Mouse (Mus musculus): Measurements from ENCODE around the gene Lamc3. TPM values are rescaled to one million over a fixed set of nuclear protein-coding genes. Genes with fewer than 3 reads are reported as not detected.

Gene Lamc3
- polyA plus RNA-seq, 1 experiment from 2014 or later, result 1.0 TPM

DNA sequence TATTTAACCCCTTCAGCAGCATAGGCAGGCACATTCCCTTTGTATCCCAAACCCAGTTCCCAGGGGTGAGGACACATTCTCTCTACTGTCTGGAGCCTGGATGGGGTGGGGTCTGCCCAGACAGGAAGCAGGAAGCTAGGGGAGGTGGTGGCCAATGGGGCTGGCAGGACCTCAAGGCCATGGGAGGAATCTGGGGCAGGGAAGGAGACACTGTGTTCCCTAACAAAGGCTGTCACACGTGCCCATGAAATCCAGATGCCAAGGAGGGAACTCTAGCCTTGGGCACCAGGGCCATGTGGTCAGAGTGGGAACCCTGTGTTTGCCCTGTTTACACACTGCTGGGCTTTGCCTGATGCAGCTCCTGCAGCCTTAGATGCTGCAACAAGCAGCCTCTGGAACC lies 1.8 kb downstream of the Lamc3 start:
- no peak for ATAC-seq (replicated peaks; ENCODE audit: insufficient number of reproducible peaks, low FRiP score, low TSS enrichment)

DNA sequence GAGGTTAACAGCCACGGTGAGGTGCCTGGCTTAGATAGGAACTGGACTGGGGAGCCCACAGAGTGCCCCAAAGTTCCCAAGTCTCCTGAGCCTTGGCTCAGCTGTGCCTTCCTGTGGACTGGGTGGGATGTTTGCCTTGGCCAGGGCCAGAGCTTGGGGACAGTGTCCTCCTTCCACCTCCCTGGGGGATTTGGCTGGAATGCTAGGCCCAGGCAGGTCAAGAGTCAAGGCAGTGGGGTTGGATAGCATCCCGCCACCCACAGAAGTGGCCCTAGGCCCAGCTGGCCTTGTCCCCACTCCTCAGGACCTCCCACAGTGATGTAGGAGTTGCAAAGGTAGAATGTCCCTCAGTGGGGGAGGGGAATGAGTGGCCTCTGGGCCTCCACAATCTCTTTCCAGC lies 4.1 kb downstream of the Lamc3 start:
- Histone ChIP-seq H3K36me3 (ENCODE audit: control insufficient read depth, insufficient read depth, low read length) (no peaks in the 10 kb centered on the region), H3K4me1 (ENCODE audit: control insufficient read depth, insufficient read depth, low read length) (peaks cover 4% of the 10 kb centered on the region), H3K4me2 (no peak overlapping the region), H3K27ac (ENCODE audit: low read depth, low read length) (no peak overlapping the region), H3K9me3 (replicated peaks; ENCODE audit: control insufficient read depth, low read length) (no peaks in the 10 kb centered on the region), H3K27me3 (ENCODE audit: control insufficient read depth, insufficient read depth, low read length) (peaks cover 33% of the 10 kb centered on the region), H3K9ac (ENCODE audit: low read depth, low read length) (no peak overlapping the region), H3K4me3 (ENCODE audit: low read depth, low read length) (no peak overlapping the region)
- WGBS (ENCODE audit: insufficient replicate concordance), result 57% methylated on average over 2 of the region's 2 CpGs
- no peak for ATAC-seq (replicated peaks; ENCODE audit: insufficient number of reproducible peaks, low FRiP score, low TSS enrichment)

More for the DNA sequence above, 1.8 kb downstream of the Lamc3 start:
- H3K27ac ChIP-seq (ENCODE audit: low read depth, low read length), result no peak overlapping the region
- H3K27me3 ChIP-seq (ENCODE audit: control insufficient read depth, insufficient read depth, low read length), result peaks cover 55% of the 10 kb centered on the region
- H3K4me3 ChIP-seq (ENCODE audit: low read depth, low read length), result no peak overlapping the region
- H3K9me3 ChIP-seq (replicated peaks; ENCODE audit: control insufficient read depth, low read length), result no peaks in the 10 kb centered on the region
- WGBS (ENCODE audit: insufficient replicate concordance), result 62% methylated on average over 1 of the region's 1 CpGs
- H3K36me3 ChIP-seq (ENCODE audit: control insufficient read depth, insufficient read depth, low read length), result no peaks in the 10 kb centered on the region
- H3K4me2 ChIP-seq, result no peak overlapping the region
- H3K4me1 ChIP-seq (ENCODE audit: control insufficient read depth, insufficient read depth, low read length), result peaks cover 4% of the 10 kb centered on the region
- no peak overlapping the region for H3K9ac ChIP-seq (ENCODE audit: low read depth, low read length)

DNA sequence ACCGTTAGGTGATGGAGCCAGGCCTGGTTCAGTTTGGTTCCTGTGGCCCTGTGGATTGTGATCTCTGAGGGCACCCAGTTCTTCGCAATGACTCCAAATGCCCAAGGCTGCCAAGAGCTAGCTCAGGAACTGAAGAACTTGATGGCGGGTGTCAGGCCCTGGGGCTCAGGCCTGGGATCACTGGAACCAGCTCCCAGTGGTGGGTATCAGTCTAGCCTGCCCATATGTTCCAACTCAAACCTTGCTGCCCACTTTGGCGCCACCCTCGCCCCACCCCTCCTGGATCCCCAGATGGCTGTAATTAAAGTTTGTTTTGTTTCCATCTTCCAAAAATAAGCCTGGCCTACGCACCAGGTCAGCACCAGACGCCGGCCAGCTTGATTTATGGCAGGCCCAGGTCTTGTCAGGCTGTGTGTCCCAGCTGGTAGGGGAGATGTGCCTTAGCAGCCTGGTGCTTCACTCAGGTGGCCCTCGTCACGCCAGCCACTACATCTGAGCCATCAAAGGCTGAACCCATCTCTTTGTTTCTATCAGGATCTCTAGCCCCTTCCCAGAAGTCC lies 6.1 kb downstream of the Lamc3 start:
- Histone ChIP-seq H3K4me3 (ENCODE audit: low read depth, low read length) (no peak overlapping the region), H3K36me3 (ENCODE audit: control insufficient read depth, insufficient read depth, low read length) (no peaks in the 10 kb centered on the region), H3K9me3 (replicated peaks; ENCODE audit: control insufficient read depth, low read length) (no peaks in the 10 kb centered on the region), H3K4me1 (ENCODE audit: control insufficient read depth, insufficient read depth, low read length) (no peaks in the 10 kb centered on the region), H3K4me2 (no peak overlapping the region), H3K27ac (ENCODE audit: low read depth, low read length) (no peak overlapping the region), H3K9ac (ENCODE audit: low read depth, low read length) (no peak overlapping the region), H3K27me3 (ENCODE audit: control insufficient read depth, insufficient read depth, low read length) (peaks cover 13% of the 10 kb centered on the region)
- 64% methylated on average over 10 of the region's 10 CpGs for WGBS (ENCODE audit: insufficient replicate concordance)
- no peak for ATAC-seq (replicated peaks; ENCODE audit: insufficient number of reproducible peaks, low FRiP score, low TSS enrichment)

DNA sequence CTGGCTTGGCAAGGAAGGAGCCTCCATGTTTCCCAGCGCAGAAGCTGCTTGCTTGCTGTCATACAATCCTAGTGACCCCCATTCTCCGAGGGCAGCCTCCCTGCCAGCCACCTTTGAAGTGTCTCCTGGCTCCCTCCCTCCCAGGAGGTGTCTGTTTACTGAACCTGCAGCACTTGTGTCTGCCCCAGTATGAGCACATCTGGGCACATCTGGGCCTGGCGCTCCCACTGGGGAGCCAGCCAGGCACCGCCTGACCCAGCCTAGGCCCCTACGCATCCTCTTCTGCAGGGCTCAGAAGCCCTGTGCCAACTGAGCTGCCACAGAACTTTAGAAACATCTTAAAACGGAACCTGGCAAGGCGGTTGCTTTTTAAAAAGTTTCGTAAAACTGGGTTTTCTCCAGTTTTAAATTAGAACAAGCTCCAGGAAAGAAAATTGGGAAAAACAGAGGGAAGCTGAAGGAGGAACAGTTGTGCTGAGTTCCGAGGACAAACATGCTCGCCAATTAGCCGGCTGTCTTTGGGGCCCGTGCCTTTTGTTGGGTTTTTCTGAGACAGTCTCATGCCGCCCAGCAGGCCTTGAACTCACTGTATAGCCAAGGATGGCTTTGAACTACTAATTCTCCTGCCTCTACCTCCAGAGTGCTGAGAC lies 7.3 kb downstream of the Lamc3 start:
- ATAC-seq (replicated peaks; ENCODE audit: insufficient number of reproducible peaks, low FRiP score, low TSS enrichment), result no peak
- Histone ChIP-seq H3K36me3 (ENCODE audit: control insufficient read depth, insufficient read depth, low read length) (no peaks in the 10 kb centered on the region), H3K27ac (ENCODE audit: low read depth, low read length) (no peak overlapping the region), H3K4me1 (ENCODE audit: control insufficient read depth, insufficient read depth, low read length) (no peaks in the 10 kb centered on the region), H3K9ac (ENCODE audit: low read depth, low read length) (no peak overlapping the region), H3K4me3 (ENCODE audit: low read depth, low read length) (no peak overlapping the region), H3K4me2 (no peak overlapping the region), H3K9me3 (replicated peaks; ENCODE audit: control insufficient read depth, low read length) (no peaks in the 10 kb centered on the region), H3K27me3 (ENCODE audit: control insufficient read depth, insufficient read depth, low read length) (peaks cover 4% of the 10 kb centered on the region; the same call in 1 of the 2 replicates)
- 58% methylated on average over 13 of the region's 13 CpGs for WGBS (ENCODE audit: insufficient replicate concordance)

DNA sequence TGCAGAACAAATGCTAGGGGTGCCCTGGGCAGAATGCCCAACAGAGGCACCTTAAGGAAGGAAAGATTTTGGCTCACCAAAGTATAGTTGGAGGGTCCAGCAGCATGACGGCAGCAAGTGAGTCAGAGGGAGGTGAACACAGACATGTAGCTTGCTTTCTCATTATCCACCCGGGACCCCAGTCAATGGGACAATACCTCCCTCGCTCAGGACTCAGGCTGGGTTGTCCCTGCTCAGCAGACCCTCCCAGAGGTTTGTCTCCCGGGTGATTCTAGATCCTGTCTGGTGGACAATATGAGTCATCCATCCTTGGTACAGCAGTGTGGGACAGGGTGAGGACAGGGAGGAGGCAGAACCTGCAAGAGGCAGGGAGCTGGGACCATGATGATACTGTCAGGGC lies 13.8 kb downstream of the Lamc3 start:
- no peak for ATAC-seq (replicated peaks; ENCODE audit: insufficient number of reproducible peaks, low FRiP score, low TSS enrichment)
- H3K9ac ChIP-seq (ENCODE audit: low read depth, low read length), result no peak overlapping the region
- H3K4me3 ChIP-seq (ENCODE audit: low read depth, low read length), result no peak overlapping the region
- H3K27me3 ChIP-seq (ENCODE audit: control insufficient read depth, insufficient read depth, low read length), result peaks cover 8% of the 10 kb centered on the region; the same call in 1 of the 2 replicates
- H3K9me3 ChIP-seq (replicated peaks; ENCODE audit: control insufficient read depth, low read length), result no peaks in the 10 kb centered on the region
- 67% methylated on average over 4 of the region's 4 CpGs for WGBS (ENCODE audit: insufficient replicate concordance)
- no peak overlapping the region for H3K27ac ChIP-seq (ENCODE audit: low read depth, low read length)
- peaks cover 6% of the 10 kb centered on the region for H3K4me1 ChIP-seq (ENCODE audit: control insufficient read depth, insufficient read depth, low read length)
- H3K4me2 ChIP-seq, result no peak overlapping the region
- H3K36me3 ChIP-seq (ENCODE audit: control insufficient read depth, insufficient read depth, low read length), result no peaks in the 10 kb centered on the region

DNA sequence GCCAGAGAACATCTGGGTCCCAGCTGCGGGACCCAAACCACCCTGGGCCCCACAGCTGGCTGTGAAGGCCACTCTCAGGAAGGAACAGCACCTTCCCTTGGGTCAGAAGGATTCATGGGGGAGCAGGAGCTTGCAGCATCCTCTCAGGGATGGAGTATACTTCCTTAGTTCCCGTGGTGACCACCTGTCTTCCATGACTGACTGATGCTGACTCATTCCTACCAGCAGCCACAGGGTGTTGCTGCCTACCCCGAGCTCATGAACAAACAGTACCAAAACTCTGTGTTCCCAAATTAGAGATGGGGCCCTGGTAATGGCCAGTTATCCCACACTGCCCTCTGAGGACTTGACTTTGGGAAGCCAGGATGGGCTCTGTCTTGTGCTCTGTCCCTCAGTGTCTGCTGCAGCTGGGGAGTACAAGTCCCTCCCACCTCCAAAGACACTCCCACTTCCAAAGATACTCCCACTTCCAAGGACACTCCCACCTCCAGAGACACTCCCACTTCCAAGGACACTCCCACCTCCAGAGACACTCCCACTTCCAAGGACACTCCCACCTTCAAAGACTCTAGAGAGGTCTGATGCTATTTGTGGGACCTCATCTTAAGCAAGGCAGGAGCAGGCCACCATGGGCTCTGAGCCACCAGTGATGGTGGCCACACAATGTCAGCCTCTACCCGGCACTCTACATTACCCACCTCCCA lies 14.7 kb downstream of the Lamc3 start:
- H3K27me3 ChIP-seq (ENCODE audit: control insufficient read depth, insufficient read depth, low read length), result peaks cover 8% of the 10 kb centered on the region; the same call in 1 of the 2 replicates
- H3K9me3 ChIP-seq (replicated peaks; ENCODE audit: control insufficient read depth, low read length), result no peaks in the 10 kb centered on the region
- H3K36me3 ChIP-seq (ENCODE audit: control insufficient read depth, insufficient read depth, low read length), result no peaks in the 10 kb centered on the region
- H3K9ac ChIP-seq (ENCODE audit: low read depth, low read length), result no peak overlapping the region
- H3K4me2 ChIP-seq, result no peak overlapping the region
- 58% methylated on average over 4 of the region's 4 CpGs for WGBS (ENCODE audit: insufficient replicate concordance)
- H3K4me3 ChIP-seq (ENCODE audit: low read depth, low read length), result no peak overlapping the region
- H3K27ac ChIP-seq (ENCODE audit: low read depth, low read length), result no peak overlapping the region
- ATAC-seq (replicated peaks; ENCODE audit: insufficient number of reproducible peaks, low FRiP score, low TSS enrichment), result no peak
- H3K4me1 ChIP-seq (ENCODE audit: control insufficient read depth, insufficient read depth, low read length), result peaks cover 8% of the 10 kb centered on the region

DNA sequence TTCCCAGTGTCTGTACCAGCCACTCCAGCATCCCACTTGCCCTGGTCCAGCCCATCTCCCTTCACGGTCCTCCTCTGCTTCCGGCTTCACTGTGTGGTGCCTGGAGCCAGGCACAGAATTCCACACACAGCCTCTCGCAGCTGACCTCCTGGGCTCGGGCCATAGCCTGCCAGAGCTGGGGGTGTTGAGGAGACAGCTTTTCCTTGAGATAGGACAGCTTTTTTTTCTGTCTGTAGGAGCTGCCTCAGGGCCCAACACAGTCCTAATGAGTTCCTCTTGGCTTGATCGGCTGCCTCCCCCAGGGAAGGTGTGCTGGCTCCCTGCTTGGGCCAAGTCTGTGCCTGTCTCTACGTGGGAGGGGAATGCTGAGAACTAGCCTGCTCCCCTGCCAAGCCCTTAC lies 17.0 kb downstream of the Lamc3 start:
- H3K27me3 ChIP-seq (ENCODE audit: control insufficient read depth, insufficient read depth, low read length), result peaks cover 8% of the 10 kb centered on the region; the same call in 1 of the 2 replicates
- no peak; the same call in 1 of the 2 replicates for ATAC-seq (replicated peaks; ENCODE audit: insufficient number of reproducible peaks, low FRiP score, low TSS enrichment)
- no peaks in the 10 kb centered on the region for H3K9me3 ChIP-seq (replicated peaks; ENCODE audit: control insufficient read depth, low read length)
- WGBS (ENCODE audit: insufficient replicate concordance), result 18% methylated on average over 6 of the region's 6 CpGs
- H3K4me3 ChIP-seq (ENCODE audit: low read depth, low read length), result no peak overlapping the region
- 0 out of 2 replicates have a peak overlapping the region, but pooled peaks have one; percentile 46 for H3K27ac ChIP-seq (ENCODE audit: low read depth, low read length)
- no peak overlapping the region for H3K4me2 ChIP-seq
- H3K4me1 ChIP-seq (ENCODE audit: control insufficient read depth, insufficient read depth, low read length), result peaks cover 8% of the 10 kb centered on the region
- H3K9ac ChIP-seq (ENCODE audit: low read depth, low read length), result no peak overlapping the region
- no peaks in the 10 kb centered on the region for H3K36me3 ChIP-seq (ENCODE audit: control insufficient read depth, insufficient read depth, low read length)

DNA sequence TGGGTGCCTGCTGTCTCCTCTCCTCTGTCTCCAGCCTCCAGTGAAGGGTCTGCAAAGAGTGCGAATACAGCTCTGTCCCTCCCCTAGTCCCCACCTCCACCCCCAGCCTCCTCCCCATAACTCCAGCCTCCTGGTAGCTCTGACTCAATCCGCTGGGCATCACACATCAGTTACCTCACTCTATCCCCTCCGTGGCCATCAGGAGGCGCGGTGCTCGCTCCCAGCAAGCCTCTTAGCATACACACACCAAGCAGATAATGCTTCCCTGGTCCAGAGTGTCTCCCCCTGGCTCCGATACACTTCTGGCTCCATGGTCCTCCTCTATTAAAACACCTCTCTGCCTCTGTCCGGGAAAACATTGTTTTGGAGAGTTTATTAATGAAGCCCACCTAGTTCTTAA lies 17.5 kb downstream of the Lamc3 start:
- H3K27ac ChIP-seq (ENCODE audit: low read depth, low read length), result 0 out of 2 replicates have a peak overlapping the region, but pooled peaks have one; percentile 16
- no peaks in the 10 kb centered on the region for H3K36me3 ChIP-seq (ENCODE audit: control insufficient read depth, insufficient read depth, low read length)
- no peak overlapping the region for H3K4me2 ChIP-seq
- H3K27me3 ChIP-seq (ENCODE audit: control insufficient read depth, insufficient read depth, low read length), result peaks cover 8% of the 10 kb centered on the region; the same call in 1 of the 2 replicates
- no peaks in the 10 kb centered on the region for H3K9me3 ChIP-seq (replicated peaks; ENCODE audit: control insufficient read depth, low read length)
- H3K4me3 ChIP-seq (ENCODE audit: low read depth, low read length), result no peak overlapping the region
- H3K9ac ChIP-seq (ENCODE audit: low read depth, low read length), result no peak overlapping the region
- H3K4me1 ChIP-seq (ENCODE audit: control insufficient read depth, insufficient read depth, low read length), result peaks cover 8% of the 10 kb centered on the region
- no peak for ATAC-seq (replicated peaks; ENCODE audit: insufficient number of reproducible peaks, low FRiP score, low TSS enrichment)
- 8% methylated on average over 8 of the region's 8 CpGs for WGBS (ENCODE audit: insufficient replicate concordance)
